Mouse (Mus musculus): Measurements from ENCODE around the gene Gm10337. TPM values are rescaled to one million over a fixed set of nuclear protein-coding genes. Genes with fewer than 3 reads are reported as not detected.

The Gm10337 gene
- polyA plus RNA-seq, 1 experiment from 2014 or later = not detected

GRCm38 (mm10) chr15:102524892-102525485, 21.5 kb downstream of the Gm10337 start, which contains the start of gene Npff:
TSS of gene Npff (minus strand) at chr15:102524942.
- peaks cover 75% of the 10 kb centered on the region for H3K36me3 ChIP-seq
- no peak within 1 kb of the TSS for H3K27ac ChIP-seq (replicated peaks)
- peaks cover 6% of the 10 kb centered on the region for H3K4me1 ChIP-seq
- 10% methylated on average over 3 of the region's 3 CpGs for WGBS
- H3K27me3 ChIP-seq (ENCODE audit: low read depth, poor library complexity, severe bottlenecking) = no peaks in the 10 kb centered on the region
- H3K4me3 ChIP-seq = no peak within 1 kb of the TSS
- no peaks in the 10 kb centered on the region for H3K9me3 ChIP-seq (replicated peaks)
- DNase-seq (ENCODE audit: low spot score) = peak; percentile 76

GRCm38 (mm10) chr15:102526111-102527002, 22.8 kb downstream of the Gm10337 start:
- WGBS = 91% methylated on average over 6 of the region's 6 CpGs
- Histone ChIP-seq H3K4me1 (no peaks in the 10 kb centered on the region), H3K36me3 (peaks cover 70% of the 10 kb centered on the region), H3K4me3 (no peak overlapping the region), H3K9me3 (replicated peaks) (no peaks in the 10 kb centered on the region), H3K27me3 (ENCODE audit: low read depth, poor library complexity, severe bottlenecking) (no peaks in the 10 kb centered on the region), H3K27ac (replicated peaks) (no peak overlapping the region)
- DNase-seq (ENCODE audit: low spot score) = no peak

- Histone ChIP-seq H3K27ac (replicated peaks) (no peak overlapping the region), H3K36me3 (peaks cover 69% of the 10 kb centered on the region), H3K27me3 (ENCODE audit: low read depth, poor library complexity, severe bottlenecking) (no peaks in the 10 kb centered on the region), H3K4me3 (no peak overlapping the region), H3K4me1 (no peaks in the 10 kb centered on the region), H3K9me3 (replicated peaks) (no peaks in the 10 kb centered on the region)
- 72% methylated on average over 3 of the region's 3 CpGs for WGBS
- no peak for DNase-seq (ENCODE audit: low spot score)
Observed at GRCm38 (mm10) chr15:102527936-102528335, 24.4 kb downstream of the Gm10337 start.

- Histone ChIP-seq H3K27ac (replicated peaks) (no peak overlapping the region), H3K4me1 (no peaks in the 10 kb centered on the region), H3K36me3 (peaks cover 72% of the 10 kb centered on the region), H3K4me3 (no peak overlapping the region), H3K9me3 (replicated peaks) (no peaks in the 10 kb centered on the region), H3K27me3 (ENCODE audit: low read depth, poor library complexity, severe bottlenecking) (no peaks in the 10 kb centered on the region)
- DNase-seq (ENCODE audit: low spot score) = no peak
- WGBS = 94% methylated on average over 1 of the region's 1 CpGs
Observed at GRCm38 (mm10) chr15:102528396-102528795, 24.9 kb downstream of the Gm10337 start.

GRCm38 (mm10) chr15:102530566-102530965, 27.0 kb downstream of the Gm10337 start:
- 91% methylated on average over 4 of the region's 4 CpGs for WGBS
- H3K36me3 ChIP-seq = peaks cover 75% of the 10 kb centered on the region
- no peaks in the 10 kb centered on the region for H3K27me3 ChIP-seq (ENCODE audit: low read depth, poor library complexity, severe bottlenecking)
- no peak overlapping the region for H3K27ac ChIP-seq (replicated peaks)
- H3K9me3 ChIP-seq (replicated peaks) = no peaks in the 10 kb centered on the region
- DNase-seq (ENCODE audit: low spot score) = no peak
- no peak overlapping the region for H3K4me3 ChIP-seq
- H3K4me1 ChIP-seq = no peaks in the 10 kb centered on the region

- H3K36me3 ChIP-seq = peaks cover 81% of the 10 kb centered on the region
- no peaks in the 10 kb centered on the region for H3K27me3 ChIP-seq (ENCODE audit: low read depth, poor library complexity, severe bottlenecking)
- no peak overlapping the region for H3K4me3 ChIP-seq
- no peaks in the 10 kb centered on the region for H3K4me1 ChIP-seq
- no peaks in the 10 kb centered on the region for H3K9me3 ChIP-seq (replicated peaks)
- no peak overlapping the region for H3K27ac ChIP-seq (replicated peaks)
- 88% methylated on average over 4 of the region's 4 CpGs for WGBS
- no peak for DNase-seq (ENCODE audit: low spot score)
Observed at GRCm38 (mm10) chr15:102531586-102531985, 28.1 kb downstream of the Gm10337 start.

GRCm38 (mm10) chr15:102532106-102532900, 28.8 kb downstream of the Gm10337 start:
- Histone ChIP-seq H3K27ac (replicated peaks) (no peak overlapping the region), H3K9me3 (replicated peaks) (no peaks in the 10 kb centered on the region), H3K27me3 (ENCODE audit: low read depth, poor library complexity, severe bottlenecking) (no peaks in the 10 kb centered on the region), H3K36me3 (peaks cover 87% of the 10 kb centered on the region), H3K4me1 (no peaks in the 10 kb centered on the region), H3K4me3 (no peak overlapping the region)
- DNase-seq (ENCODE audit: low spot score) = no peak
- WGBS = 94% methylated on average over 3 of the region's 3 CpGs

- H3K27me3 ChIP-seq (ENCODE audit: low read depth, poor library complexity, severe bottlenecking) = no peaks in the 10 kb centered on the region
- H3K27ac ChIP-seq (replicated peaks) = no peak overlapping the region
- no peak overlapping the region for H3K4me3 ChIP-seq
- no peaks in the 10 kb centered on the region for H3K4me1 ChIP-seq
- WGBS = 91% methylated on average over 7 of the region's 7 CpGs
- H3K36me3 ChIP-seq = peaks cover 79% of the 10 kb centered on the region
- DNase-seq (ENCODE audit: low spot score) = no peak
- no peaks in the 10 kb centered on the region for H3K9me3 ChIP-seq (replicated peaks)
Observed at GRCm38 (mm10) chr15:102533926-102534325, 30.4 kb downstream of the Gm10337 start.

GRCm38 (mm10) chr15:102544801-102545200, 41.3 kb downstream of the Gm10337 start:
- 94% methylated on average over 4 of the region's 4 CpGs for WGBS
- Histone ChIP-seq H3K9me3 (replicated peaks) (no peaks in the 10 kb centered on the region), H3K4me3 (no peak overlapping the region), H3K36me3 (peaks cover 84% of the 10 kb centered on the region), H3K27ac (replicated peaks) (no peak overlapping the region), H3K4me1 (no peaks in the 10 kb centered on the region), H3K27me3 (ENCODE audit: low read depth, poor library complexity, severe bottlenecking) (no peaks in the 10 kb centered on the region)
- DNase-seq (ENCODE audit: low spot score) = no peak

- 88% methylated on average over 3 of the region's 3 CpGs for WGBS
- Histone ChIP-seq H3K4me1 (no peaks in the 10 kb centered on the region), H3K9me3 (replicated peaks) (no peaks in the 10 kb centered on the region), H3K36me3 (peaks cover 78% of the 10 kb centered on the region), H3K27ac (replicated peaks) (no peak overlapping the region), H3K27me3 (ENCODE audit: low read depth, poor library complexity, severe bottlenecking) (no peaks in the 10 kb centered on the region), H3K4me3 (no peak overlapping the region)
- no peak for DNase-seq (ENCODE audit: low spot score)
Observed at GRCm38 (mm10) chr15:102546246-102546645, 42.7 kb downstream of the Gm10337 start.

- 92% methylated on average over 3 of the region's 3 CpGs for WGBS
- DNase-seq (ENCODE audit: low spot score) = no peak
Observed at GRCm38 (mm10) chr15:102546677-102547427, 43.3 kb downstream of the Gm10337 start.

GRCm38 (mm10) chr15:102547478-102547877, 44.0 kb downstream of the Gm10337 start:
- no peak for DNase-seq (ENCODE audit: low spot score)
- peaks cover 78% of the 10 kb centered on the region for H3K36me3 ChIP-seq
- no peak overlapping the region for H3K27ac ChIP-seq (replicated peaks)
- H3K4me3 ChIP-seq = no peak overlapping the region
- no peaks in the 10 kb centered on the region for H3K9me3 ChIP-seq (replicated peaks)
- WGBS = 90% methylated on average over 3 of the region's 3 CpGs
- no peaks in the 10 kb centered on the region for H3K27me3 ChIP-seq (ENCODE audit: low read depth, poor library complexity, severe bottlenecking)
- no peaks in the 10 kb centered on the region for H3K4me1 ChIP-seq

More at GRCm38 (mm10) chr15:102546677-102547427, 43.3 kb downstream of the Gm10337 start:
- Histone ChIP-seq H3K27ac (replicated peaks) (no peak overlapping the region), H3K27me3 (ENCODE audit: low read depth, poor library complexity, severe bottlenecking) (no peaks in the 10 kb centered on the region), H3K36me3 (peaks cover 78% of the 10 kb centered on the region), H3K9me3 (replicated peaks) (no peaks in the 10 kb centered on the region), H3K4me1 (no peaks in the 10 kb centered on the region), H3K4me3 (no peak overlapping the region)
